ENCODE assay signal across 22 mouse cellular contexts in genomic region chr2:151981268-151981667, GRCm38 (mm10).
"Had no signal": no experiment of that assay in that cellular context is flagged by ENCODE, and none has a peak within 500 bp of the region (broad histone marks: within the 10 kb centered on the region; RNA-seq: fewer than 3 reads in every experiment).

No protein-coding gene starts in this region.

- DNase-seq: kidney, adult 2 months; kidney, postnatal 36 days; layer of hippocampus, postnatal 36 days; liver; lung, adult 18-20 months; lung, postnatal 10 days; lung, postnatal 36 days; retina, postnatal 1 day; right cerebral cortex, postnatal 25 days; spleen, adult 18-20 months; thymus, postnatal 25 days had no signal

- H3K4me2 ChIP-seq: limb, embryonic 12.5 days had no signal

- H3K27me3 ChIP-seq: limb, embryonic 12.5 days; lung, embryonic 15.5 days; midbrain, embryonic 13.5 days; neural tube, embryonic 12.5 days; stomach, embryonic 15.5 days had no signal

- H3K9me3 ChIP-seq: limb, embryonic 12.5 days; liver, embryonic 12.5 days; liver, embryonic 15.5 days; lung, embryonic 15.5 days; megakaryocyte, embryonic 14.5 days; midbrain, embryonic 10.5 days; midbrain, embryonic 13.5 days; neural tube, embryonic 12.5 days; stomach, embryonic 15.5 days had no signal

- H3K27ac ChIP-seq: kidney, postnatal 0 days; liver, embryonic 15.5 days; neural tube, embryonic 12.5 days; stomach, embryonic 15.5 days had no signal

- H3K4me3 ChIP-seq: left cerebral cortex, adult 2 months; limb, embryonic 12.5 days; liver, embryonic 12.5 days; liver, embryonic 15.5 days; lung, embryonic 15.5 days; midbrain, embryonic 13.5 days; neural tube, embryonic 12.5 days had no signal

- H3K9ac ChIP-seq: limb, embryonic 12.5 days; liver, embryonic 12.5 days; lung, embryonic 15.5 days; neural tube, embryonic 12.5 days; stomach, embryonic 15.5 days had no signal

- ATAC-seq: liver, embryonic 12.5 days had no signal

- H3K36me3 ChIP-seq: limb, embryonic 12.5 days; lung, embryonic 15.5 days; midbrain, embryonic 13.5 days; neural tube, embryonic 12.5 days; stomach, embryonic 15.5 days had no signal
